Mouse (Mus musculus): ENCODE measurements around the gene Slamf8.

Slamf8 gene

DNA sequence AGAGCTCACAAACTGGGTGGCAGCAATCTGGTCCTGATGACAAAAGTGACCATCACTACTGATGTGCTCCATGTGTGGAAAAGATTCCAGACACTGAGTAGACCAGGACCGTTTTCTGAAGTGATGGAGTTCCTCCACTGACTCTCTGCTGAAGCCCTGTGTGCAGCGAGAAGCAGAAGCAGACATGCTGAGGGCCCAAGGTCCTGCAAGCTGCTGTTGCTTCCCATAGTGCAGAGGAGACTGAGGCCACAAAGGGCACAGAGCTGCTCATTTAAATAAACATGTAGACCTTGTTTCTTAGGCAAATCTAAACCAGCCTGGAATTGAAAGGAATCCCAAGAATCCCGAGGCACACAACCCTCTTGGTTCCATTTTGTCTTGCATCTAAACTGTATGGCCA is 3.0 kb upstream of the Slamf8 start:
- DNase-seq, result no peak

DNA sequence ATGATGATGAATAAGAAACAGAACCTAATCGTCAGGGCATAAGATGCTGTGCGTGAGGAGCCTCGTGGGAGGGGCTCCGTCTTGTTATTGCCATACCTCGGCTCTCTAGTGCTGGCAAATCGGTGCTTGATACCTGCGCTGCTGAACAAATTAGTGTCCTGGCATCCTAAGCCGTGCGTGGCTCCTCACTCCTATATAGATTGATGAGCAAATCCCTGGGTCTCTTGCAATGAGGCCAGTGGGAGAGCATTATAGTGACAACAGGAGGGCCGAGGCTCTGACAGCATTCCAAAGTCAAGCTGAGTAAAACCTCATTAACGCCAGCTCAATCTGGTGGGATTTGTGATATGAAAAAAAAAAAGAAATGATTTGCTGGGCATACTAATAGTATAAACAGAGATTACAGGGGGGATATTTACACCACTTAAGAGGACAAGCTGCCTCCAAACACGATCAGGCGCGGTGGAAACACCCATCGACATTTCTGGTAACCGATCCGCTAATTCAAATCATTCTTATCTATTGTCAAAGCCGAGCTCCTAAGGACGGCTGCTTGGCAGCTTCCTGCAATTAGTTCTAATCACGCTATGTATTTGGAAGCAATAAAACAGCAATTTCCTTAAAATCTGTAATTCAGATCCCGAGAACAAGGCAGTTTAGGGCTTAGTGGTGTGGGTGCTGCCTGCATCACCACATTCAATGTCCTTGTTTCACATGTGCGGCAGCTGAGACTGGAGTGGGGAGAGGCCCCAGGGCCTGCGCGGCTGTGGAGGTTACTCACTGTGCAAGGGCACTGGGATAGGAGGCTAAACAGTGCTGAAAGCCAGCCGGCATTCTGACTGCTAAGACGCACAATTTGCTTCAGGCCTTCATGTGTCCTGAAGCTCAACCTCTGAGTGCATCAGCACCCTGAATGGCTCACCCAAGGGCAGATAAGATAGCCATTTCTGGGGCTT is 4.5 kb downstream of the Slamf8 start:
- no peak for DNase-seq

DNA sequence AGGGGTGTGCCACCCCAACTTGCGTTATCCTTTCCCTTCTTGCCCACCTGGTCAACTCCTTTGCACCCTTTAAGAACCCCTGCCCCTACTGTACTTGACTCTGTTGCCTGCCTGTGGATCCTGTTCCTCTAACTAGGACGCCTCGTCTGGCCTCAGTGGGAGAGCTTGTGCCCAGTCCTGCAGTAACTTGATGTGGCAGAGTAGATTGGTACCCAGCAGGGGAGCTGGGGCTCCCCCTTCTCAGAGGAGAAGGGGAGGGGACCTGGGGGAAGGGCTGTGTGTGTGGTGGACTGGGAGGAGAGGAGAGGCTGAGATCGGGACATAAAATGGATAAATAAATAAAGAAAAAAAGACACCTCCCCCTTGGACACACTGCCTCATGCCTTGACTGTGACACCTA is 5.3 kb downstream of the Slamf8 start:
- no peak for DNase-seq

DNA sequence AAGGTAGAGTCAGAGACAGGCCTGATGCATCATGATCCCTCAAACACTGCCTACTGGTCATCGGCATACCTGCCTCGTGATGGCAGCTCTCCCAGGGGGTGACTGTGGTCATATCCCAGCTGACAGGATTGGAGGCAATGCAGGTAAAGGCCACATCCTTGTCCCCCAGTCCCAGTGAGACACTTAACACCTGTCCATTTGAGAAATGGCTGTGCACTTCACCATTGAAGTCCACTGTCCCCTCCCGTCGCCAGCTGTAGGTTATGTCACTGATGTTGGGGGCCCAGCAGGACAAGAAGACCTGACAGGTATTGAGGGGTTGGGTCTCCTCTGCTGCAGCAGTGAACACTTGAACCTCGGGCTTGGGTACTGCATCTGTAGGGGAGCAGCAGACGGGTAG is 6.1 kb downstream of the Slamf8 start:
- no peak for DNase-seq

DNA sequence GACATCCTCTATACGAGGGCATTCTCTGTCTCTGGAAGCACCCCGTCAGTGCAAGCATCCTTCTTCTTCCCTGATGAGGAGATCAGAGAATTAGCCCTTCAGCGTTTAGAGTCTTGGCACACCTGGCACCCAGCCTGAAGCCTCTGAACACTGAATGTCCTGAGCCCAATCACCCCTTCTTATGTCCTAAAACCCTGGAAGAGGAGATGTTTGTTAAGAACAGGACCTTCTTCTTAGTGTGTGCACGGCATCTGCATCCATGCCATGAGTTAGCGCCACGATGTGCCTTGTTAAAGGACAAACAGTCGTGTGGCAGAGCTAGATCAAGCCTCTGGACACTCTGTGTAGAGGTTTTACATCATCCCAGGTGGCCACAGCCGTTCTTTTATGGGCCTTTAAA is 7.9 kb downstream of the Slamf8 start:
- DNase-seq, result no peak

DNA sequence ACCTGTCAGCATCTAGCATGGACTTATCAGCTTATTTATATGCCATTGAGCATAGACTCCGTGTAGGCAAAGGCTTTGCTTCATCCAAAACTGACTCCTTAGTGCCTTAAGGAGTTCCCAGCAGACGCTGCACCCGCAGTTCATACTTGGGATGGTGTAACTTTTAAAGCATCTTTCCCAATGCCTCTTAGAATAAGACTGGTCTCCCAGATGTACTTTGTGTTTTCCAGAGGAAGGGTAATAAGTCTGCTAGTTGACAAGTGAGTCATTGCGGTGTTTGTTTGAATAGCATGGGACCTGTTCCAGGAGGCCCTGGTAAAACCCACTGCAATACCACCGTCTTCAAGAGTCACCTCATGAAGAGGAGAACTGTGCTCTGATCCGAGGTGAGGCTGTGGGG is 10.3 kb downstream of the Slamf8 start:
- DNase-seq, result no peak

DNA sequence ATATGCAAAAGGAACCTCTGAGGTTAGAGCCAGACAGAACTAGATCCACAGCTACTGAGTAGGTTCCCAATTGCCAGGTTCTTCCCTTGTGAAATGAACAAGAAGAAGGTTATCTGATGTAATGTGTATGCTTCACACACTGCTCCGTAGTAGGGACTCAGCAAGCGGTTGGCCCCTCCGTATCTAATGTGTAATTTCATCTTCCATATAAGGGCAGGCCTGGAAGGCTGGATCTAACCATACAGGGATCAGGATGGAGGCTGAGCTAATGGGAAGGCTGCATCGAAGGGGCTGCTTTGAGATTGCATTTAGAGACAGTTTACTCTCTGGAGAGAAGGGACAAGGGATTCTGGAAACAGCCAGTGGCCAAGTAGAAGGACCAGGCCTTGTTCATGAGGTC is 22.6 kb downstream of the Slamf8 start:
- no peak for DNase-seq

DNA sequence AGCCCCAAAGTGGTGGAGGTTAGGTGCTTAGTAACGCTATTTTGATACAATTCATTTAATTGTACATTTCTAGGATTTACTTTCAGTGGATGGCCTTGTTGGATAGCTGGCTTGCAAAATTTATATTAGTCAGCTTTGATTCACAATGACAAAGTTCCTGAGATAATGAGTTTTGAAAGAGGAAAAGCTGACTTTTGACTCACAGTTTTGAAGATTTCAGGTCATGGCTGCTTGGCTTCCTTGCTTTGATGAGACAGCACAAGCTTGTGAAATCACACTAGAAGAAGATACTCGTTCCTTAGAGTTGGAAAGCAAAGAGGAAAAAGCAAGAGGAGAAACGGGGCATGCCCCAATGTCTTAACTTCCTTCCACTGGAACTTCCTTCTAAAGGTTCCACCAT is 24.2 kb downstream of the Slamf8 start:
- DNase-seq, result no peak

DNA sequence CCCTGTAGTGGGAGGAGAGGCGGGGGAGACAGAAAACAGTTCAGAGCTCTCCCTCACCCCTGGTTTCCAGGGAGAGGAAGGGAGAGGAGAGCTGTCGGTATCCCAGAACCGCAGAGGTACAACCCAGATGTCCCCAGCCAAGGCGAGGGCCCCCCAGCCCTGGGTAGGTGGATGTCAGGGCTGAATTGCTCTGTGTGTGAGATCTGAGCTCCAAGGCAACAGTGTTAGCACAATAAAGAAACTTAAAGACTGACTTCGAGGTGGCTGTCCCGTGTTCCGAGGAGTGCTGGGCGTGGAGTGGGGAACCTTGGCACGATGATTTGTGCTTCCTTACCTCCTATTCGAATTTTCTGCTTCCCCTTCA is 26.9 kb downstream of the Slamf8 start:
- no peak for DNase-seq

DNA sequence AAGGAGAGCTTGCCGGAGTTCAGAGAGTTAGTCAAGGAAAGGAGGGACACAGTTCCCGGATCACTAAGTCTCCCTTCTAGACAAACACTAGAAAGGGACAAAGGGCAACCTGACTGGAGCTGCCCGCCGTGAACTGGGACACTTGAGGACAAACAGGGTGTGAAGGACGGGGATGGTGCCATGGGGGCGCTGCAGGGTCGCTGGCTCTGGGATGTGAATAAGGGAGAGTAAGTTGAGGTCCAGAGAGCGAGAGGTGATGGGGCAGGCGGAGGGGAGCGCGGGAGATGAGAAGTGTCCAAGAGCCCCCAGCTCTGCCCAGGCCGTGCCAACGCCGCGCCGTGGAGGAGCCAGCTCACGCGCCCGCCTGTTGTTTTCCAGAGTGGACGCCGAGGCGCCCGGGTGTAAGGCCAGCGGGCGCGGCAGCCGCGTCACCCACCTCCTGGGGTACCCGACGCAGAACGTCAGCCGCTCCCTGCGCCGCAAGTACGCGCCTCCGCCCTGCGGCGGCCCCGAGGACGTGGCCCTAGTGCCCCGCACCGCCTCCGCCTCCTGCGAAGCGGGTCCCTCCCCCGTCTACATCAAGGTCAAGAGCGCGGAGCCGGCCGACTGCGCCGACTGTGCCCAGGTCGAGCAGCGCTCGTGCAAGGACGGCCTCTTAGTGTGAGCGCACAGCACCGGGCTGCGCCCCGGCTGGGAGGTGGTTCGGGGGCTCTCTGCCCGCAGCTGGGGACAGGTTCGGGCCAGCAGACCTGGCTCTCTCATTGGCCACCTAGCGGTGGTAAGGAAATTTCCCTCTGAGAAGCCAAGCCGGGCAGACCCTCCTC is 27.5 kb downstream of the Slamf8 start:
- peak; percentile 79 for DNase-seq

DNA sequence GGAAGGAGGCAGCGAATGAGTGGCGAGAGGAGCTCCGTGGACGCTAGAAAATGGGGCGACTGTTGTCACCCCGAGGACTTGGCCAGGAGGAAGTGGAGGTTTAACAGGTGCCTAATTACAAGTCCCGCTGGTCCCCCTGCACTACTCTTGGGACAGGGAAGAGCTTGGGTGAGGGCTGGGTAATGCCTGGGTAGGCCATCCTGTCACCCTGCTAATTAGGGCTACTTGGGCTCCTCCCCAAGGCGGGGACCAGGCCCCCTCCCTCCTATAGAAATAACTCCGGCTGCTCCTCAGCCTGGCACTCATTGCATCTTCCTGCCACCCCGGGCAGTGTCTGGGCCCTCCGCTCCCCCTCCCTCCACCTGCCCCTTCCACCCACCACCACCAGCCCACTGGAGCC is 34.7 kb downstream of the Slamf8 start, which contains the start of gene Vsig8:
Gene Vsig8, plus strand, starts transcription at position 301 of the 400 bp plus-strand sequence.
- DNase-seq, result no peak

DNA sequence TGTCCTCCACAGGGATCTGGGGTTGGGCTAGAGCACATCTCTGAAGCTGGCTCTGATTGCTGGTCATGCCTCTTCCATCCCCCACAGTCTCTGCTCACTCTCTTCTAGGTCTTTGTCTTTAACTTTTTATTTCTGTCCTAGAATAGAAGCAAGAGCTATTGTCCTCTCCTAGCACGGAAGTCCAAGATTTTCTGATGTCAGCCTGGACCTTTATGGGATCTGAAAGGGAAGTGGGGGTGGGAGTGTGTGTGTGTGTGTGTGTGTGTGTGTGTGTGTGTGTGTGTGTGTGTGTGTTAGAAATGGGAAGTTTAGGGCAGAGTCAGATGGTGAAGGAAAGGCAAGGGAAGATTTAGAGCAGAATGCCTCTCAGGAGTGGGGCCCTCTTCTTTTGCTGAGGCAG is 37.7 kb downstream of the Slamf8 start:
- peak; percentile 45 for DNase-seq

DNA sequence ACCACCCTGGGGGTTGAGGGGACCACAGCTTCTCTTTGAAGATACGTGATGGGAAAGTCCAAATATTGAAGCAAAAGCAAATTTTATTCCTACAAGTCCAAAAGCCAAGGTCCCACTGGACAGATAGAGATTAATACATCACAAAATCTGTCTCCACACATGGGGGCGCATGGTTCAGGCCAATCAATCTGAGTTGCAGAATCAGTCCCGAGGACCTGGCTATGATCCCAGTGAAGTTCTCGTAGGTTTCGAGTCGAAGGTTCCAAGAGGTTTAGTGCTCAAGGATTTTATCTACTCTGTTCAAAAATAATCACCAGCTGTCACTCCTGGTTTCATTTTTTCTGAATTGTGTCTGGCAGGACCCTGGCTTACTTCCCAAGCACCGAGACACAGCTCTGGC is 39.4 kb downstream of the Slamf8 start:
- DNase-seq, result no peak

DNA sequence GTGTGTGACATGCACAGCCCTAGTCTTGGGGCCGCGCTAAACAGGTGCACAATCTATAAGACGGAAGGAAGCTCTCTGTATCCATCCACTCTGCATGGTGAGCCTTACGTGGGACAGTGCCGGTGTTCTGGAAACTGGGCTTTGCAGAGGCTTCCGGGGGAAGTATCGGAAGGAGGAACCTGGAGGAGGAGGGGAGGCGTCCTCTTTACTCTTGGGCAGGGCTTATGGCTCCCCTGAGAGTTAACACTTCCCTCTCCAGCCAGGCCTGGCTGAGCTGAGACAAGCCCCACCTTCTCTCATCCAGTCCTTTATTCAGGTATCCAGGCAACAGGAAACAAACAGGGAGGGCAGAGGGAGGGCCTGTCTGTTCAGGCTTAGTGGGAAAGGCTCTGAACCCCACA is 39.8 kb downstream of the Slamf8 start:
- DNase-seq, result peak; percentile 76

DNA sequence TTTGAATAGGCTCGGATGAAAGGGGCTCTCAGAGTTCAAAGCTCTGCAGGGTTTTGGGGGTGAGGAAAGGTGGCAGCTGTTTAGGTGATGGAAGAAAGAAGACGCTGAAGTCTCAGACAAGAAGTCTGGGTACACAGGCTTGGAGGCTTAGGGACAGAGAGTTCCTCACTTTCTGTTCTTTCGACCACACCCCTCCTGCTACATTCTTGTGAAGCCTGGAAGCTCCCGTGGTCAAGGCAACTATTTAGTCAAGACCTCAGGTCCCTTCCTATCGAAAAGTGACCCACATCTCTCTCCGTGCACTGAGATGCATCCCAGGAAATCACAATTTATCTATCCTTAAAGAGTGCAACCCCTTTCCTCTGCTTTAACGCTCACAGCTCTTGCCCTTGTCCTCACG is 40.7 kb downstream of the Slamf8 start:
- DNase-seq, result no peak

DNA sequence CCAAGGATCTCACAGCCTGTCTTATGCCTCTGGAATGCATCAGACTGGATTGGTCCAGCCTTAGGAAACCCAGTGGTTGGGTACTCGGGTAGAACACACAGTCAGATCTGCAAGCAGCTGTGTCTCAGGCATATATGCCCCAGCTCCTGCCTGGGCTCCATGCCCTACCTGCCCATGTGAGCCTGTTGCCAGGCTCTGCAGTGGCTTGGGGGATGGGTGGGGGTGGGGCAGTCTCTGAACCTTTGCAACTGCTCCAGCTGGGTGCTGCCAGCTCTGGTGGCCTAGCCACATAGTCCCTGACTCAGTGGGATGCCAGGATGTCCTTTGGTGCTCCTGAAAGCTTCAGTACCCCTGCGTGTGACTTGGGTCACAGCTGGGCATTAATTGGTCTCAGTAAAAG is 41.1 kb downstream of the Slamf8 start:
- DNase-seq, result no peak

DNA sequence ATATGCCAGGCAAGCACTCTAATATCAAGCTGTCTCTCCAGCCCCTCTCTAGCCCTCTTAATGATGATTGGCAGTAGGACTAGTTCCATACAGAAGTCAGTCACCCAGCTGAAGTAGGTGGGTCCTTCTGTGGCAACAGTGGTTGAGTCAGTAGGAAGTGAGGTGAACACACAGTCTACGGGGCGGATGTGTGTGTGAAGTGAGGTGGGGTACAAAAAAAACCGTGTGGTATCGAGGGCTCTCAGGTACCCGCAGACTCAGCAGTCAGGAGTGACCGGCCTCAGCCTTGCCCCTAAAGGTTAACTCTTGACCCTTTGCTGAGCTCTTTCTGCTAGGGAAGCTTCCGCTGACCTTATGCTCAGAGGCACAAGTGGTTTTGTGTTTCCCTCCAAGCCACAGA is 41.9 kb downstream of the Slamf8 start:
- DNase-seq, result no peak

DNA sequence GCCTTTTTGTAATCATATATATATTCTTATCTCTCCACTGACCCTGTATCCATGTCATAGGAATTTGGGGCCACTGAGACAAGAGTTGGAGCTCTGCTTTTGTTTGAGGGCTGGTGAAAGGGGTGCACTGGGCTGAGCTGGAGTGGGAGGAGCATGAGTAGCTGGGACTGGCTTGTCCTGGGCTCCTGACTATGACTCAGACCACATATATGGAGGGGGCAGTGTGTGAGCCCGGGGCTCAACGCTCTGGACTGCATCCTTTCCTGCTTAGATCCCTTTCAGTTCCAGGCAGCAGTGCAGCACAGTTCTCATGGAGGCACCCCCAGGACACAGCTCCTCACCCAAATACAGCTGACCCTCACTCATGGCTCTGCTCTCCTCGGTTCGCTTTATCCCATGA is 44.3 kb downstream of the Slamf8 start:
- DNase-seq, result no peak

DNA sequence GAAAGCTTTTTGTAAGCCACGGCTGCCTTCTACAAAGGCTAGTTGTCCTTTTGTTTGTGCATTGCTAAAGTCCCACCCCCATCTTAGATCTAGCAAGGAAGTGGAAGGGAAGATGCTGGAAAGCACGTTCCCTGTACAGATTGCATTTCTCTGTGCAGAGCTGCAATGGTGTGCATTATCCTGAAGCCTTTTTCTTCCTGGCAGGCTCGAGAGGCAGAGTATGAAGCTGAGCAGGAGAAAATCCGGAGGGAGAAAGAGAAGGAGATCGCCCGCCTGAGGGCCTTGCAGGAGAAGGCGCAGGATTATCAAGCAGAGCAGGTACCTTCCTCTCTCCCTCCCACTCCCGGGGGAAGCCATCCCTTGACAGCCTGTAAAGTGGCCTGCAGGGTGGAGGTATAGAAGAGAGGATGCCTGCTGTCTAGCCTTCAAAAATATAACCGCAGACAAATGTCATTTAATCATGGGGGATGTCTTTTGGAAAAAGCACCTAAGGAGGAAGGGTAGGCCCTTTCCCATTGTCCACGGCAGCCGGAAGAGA is 50.0 kb downstream of the Slamf8 start:
- DNase-seq, result no peak

DNA sequence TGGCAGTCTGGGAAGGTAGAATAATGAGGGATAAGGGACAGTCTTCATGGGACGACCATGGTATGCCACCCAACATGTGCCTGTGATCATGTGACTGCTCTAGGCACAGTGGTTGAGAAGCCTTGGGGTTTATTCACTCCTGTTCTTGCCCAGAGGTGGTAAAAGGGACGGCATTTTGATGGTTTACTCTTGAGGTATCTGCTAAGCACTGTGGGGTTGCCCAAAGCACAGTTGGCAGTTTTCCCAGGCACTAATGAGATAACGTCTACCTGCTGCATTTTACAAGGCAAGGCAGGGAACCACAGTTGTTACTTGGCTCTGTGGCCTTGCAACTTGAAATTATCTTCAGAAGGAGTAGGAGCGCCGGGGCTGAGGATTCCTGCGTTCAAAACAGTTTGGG is 50.5 kb downstream of the Slamf8 start:
- DNase-seq, result no peak

DNA sequence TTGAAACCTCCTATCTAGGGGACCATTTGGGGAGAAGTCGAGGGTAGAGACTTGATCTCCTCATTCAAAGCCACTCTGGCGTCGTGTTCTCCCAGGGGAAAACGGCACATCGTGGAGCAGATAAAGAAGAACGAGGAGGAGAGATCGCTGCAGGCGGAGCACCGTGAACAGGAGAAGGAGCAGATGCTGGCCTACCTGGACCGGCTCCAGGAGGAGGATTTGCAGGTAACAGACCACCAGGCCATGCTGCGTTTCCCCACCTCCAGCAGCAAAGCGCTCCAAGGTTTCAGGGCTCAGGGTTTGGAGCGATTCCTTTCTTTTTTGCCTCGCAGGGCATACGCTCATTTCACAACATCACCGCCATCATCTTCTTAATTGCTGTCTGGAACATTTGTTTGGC is 55.3 kb downstream of the Slamf8 start:
- DNase-seq, result no peak

DNA sequence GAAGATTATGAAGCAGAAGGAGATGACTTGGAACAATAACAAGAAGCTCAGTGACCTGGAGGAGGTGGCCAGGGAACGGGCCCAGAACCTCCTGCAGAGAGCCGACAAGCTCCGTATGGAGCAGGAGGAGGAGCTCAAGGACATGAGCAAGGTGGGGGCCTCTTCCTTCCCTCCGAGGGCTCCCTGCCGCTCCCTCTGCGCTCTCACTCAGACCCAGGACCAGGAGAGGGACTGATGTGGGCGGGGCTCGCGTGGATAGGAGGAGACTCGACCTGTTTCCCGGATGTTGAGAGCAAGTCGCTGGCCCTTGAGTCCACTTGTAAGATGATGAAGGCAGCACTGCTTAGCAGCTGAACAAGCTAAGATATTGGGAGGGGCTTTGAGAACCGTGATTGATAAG is 57.8 kb downstream of the Slamf8 start:
- DNase-seq, result peak; percentile 74

All from lung, postnatal 10 days (tissue).